Mouse (Mus musculus) kidney, adult 11 months (tissue): ENCODE data around the gene Adamts15.

ENCODE experiments used
- DNase-seq: peaks from one replicate; pipeline ENCODE4 v3.0.0; 2022

The Adamts15 gene

DNA sequence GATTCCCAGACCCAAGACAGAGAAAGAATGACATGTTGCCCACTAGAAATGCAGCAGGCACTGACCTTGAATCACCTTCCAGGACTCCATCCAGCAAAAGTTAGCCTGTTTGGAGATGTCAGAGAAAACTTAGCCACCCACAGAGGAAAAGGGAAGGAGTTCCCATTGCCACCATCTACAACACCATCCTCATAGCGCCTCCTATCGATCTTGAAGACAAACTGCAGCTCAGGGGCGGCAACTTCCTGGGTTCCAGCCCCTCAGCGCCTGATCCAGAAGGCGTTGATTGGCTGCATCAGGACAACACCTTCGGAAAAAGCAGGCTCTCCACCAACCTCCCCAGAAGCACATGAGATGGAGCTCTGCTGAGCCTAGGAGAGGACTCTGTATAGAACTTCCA lies 1.5 kb downstream of the Adamts15 start:
- DNase-seq, result no peak

- DNase-seq, result no peak
These were observed 2.6 kb downstream of the Adamts15 start for GRCm38 (mm10) chr9:30919686-30920085.

DNA sequence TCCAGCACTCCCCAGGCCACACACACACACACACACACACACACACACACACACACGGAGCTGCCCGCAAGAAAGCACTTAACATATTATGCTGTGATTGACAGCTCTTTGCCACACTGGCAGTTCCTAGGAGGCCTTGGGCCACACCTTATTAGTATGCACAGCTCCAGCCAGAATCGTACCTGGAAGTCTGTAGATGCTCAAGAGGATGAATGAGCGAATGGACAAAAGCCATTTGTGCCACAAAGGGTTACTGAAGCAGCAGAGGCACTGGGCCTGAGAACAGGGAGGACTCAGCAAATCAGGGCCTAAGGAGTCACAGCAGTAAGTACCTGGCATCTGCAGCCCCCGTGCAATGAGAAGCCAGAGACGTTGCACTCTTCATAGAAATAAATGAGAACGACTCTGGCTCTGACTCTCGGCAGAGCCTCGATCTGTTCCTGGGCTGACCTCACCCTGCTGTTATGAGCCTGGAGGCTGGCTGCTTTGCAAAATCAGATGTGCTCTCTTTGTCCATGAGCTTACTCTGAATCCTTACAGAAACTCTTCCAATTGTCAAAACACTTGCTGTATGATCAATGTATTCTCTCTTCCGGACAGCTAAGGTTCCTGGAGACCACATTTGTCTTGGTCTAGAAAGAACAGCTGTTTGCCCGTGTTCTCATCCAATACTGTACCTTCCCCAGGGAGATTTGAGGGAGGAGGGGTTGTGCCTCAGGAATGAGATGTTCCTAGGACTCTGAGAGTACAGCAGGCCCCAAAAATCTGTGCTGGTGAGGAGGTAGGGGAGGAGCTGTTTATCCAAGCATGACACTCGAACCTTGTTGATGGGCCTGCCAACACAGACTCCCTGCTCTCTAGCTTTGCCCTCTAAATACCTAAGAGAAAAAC lies 3.5 kb downstream of the Adamts15 start:
- no peak for DNase-seq

DNA sequence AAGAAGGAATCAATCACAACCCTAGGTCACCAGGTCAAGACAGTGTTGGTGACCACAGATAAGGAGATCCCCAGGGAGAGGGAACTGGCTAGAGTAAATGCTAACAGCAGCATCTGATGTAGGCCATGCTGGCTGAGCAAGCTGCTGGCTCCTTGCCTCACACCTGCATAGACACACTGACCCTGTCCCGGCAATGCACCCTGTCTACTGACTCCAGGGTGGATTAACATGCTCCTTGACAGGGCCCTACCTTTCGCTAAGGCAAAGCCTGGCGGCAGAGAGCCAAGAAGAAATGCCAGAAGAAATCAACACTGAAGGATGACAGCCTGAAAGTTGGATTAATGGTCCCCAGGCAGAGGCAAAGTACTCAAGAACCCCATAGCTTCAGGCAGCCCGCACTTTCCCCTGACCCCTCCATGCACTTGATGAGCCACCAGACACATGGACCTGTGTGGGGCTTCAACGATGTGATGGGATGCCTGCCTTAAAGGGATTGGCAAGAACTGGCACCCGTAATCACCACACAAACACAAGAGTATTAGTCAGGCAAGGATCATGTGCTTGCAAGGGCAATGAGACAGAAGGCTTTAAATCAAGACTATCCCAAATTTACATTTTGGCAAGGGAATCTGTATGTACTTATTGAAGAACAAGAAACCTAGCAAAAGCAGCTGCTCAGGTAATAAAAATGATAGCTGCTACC lies 5.8 kb downstream of the Adamts15 start:
- no peak for DNase-seq

DNA sequence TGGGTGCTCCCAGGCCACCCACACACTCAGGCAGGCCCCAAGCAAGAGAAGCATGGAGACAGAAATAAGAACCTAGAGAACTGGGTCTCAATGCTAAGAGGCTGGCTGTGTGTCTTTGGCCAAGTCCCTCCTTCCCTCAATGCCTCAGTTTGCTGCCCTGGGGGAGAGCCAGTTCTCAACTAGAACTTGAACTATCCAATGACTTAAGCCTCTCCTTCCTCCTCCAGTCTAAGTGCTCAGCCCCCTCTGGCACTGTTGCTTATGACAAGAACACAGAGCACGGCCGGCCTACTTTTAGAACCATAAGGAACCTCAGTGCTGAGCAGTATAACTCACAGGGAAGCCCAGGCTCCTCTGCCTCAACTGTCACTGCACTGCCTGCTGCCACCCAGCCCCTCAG lies 8.0 kb downstream of the Adamts15 start:
- no peak for DNase-seq

- peak; percentile 66 for DNase-seq
These were observed 8.8 kb downstream of the Adamts15 start for GRCm38 (mm10) chr9:30913429-30913828.

DNA sequence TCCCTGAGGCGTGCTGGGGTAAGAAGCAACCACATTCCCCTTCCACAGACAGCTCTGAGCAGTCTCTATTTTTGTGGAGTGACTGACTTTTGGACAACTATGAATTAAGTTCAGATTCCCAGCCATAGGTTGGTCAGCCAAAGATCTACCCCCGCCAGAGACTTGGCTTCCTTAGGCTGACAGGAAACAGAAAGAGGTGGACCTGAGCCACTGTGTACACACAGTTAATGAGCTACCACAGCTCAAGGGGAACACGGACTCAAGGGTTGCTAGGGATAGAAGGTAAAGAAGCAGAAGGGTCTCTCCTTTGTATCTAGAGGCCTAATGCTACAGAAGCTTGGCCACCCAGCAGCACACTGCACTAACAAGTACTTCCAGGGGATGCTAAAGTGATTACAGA lies 10.1 kb downstream of the Adamts15 start:
- no peak for DNase-seq

- no peak for DNase-seq
These were observed 11.8 kb downstream of the Adamts15 start for GRCm38 (mm10) chr9:30910491-30910890.

DNA sequence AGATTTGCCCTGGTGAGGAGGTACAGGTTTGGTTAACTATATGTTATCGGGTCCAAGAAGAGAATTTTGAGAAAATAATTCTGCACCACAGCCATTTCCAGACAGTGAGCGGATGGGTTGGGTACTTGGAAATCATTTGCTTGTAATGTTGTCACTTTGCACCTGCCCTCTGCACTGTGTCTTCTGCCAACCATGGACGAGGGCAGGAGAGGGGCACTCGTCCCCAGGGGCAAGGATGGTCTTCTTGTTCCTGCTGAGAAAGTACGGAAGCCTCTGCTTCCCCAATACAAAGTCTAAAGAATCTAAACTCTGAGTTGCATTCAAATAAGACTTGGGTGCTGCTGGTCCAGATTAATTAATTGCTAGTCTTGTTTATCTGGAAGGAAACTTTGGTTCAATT lies 13.3 kb downstream of the Adamts15 start:
- DNase-seq, result no peak

GRCm38 (mm10) chr9:30908296-30908690 lies 14.0 kb downstream of the Adamts15 start:
- no peak for DNase-seq

DNA sequence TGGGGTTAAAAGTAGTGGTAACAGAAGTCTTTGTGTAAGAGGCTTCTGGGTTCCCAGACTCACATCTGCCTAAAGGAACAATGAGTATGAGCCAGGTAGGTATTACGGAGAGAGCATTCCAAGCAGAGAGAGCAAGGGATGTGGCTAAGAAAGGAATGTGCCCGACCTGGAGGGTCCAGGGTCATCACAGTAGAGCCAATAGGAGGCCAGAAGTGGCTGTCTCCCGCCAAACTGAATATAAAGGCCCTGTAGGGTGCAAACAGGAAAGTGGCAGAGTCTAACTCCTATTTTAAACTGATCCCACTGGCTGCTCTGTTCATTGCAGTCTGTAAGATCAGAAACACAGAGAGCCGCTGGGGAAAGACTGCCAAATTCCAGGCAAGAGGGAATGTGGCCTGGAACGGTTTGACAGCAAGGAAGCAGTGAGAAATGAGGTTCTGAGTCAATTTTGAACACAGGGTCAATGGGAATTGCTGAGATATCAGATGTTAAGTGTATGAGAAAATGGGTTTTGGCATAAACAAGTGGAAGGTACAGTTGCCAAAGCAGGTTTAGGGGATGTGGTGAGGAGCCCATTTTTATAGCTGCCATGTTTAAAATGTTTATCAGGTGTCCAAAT lies 14.5 kb downstream of the Adamts15 start:
- DNase-seq, result no peak

DNA sequence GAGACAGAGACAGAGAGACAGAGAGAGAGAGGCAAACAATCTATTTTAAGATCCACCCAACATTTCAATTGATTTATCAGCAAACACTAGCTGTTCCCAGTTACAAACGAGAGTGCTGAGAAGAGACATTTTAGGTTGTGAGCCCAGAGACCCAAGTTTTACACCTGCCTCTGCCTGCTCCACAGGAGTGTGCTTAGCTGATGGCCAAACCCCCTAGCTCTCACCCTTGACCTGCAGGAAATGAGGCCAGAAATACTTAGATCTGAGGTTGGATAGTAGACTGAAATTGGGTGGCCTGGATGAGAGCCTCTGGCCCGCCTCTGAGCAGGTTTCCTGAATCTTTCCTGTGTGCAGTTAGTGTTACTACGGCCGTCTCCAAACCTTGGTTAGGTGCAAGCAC lies 15.8 kb downstream of the Adamts15 start:
- DNase-seq, result no peak

GRCm38 (mm10) chr9:30905861-30906260 lies 16.4 kb downstream of the Adamts15 start:
- no peak for DNase-seq

DNA sequence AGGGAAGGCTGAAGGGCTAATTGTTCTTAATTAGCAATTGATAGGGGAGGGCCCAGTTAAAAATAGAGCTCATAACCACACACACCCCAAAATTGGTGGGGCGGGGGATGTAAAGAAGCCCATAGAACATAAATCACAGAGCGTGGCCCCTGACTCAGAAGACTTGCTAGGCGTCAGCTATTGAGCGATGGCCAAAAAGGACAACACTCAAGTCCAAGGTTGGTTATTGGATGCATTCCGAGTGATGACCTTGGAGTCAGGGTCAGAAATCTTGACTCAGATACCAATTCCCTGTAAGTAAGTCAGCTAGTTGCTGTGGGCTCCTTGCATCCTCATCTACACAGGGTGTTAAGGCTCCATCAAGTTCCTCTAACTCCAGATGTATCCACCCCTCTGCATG lies 19.0 kb downstream of the Adamts15 start:
- DNase-seq, result no peak

DNA sequence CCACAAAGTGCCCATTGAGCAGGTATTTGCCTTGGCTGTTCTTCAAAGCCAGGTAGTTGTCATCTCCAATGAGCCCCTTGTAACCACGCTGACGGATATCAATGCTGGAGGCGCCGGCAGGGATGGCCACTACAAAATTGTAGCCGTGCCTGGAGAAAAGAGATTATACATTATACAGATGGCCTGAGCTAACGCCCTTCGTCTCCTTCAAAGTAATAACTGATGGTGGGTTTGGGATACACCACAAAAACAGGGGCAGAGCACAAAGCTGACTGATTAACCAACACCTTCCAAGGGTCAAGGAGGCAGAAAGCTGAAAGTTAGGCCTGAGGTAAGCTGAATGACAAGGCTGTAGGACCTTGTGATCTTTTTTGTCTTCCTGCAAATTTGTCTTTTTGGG lies 19.6 kb downstream of the Adamts15 start:
- no peak for DNase-seq

- DNase-seq, result no peak
These were observed 20.1 kb downstream of the Adamts15 start for GRCm38 (mm10) chr9:30902152-30902551.

GRCm38 (mm10) chr9:30897169-30897568 lies 25.1 kb downstream of the Adamts15 start:
- DNase-seq, result no peak

GRCm38 (mm10) chr9:30896752-30897151 lies 25.5 kb downstream of the Adamts15 start:
- peak; percentile 92 for DNase-seq

GRCm38 (mm10) chr9:30895618-30896017 lies 26.6 kb downstream of the Adamts15 start:
- DNase-seq, result peak; percentile 49

DNA sequence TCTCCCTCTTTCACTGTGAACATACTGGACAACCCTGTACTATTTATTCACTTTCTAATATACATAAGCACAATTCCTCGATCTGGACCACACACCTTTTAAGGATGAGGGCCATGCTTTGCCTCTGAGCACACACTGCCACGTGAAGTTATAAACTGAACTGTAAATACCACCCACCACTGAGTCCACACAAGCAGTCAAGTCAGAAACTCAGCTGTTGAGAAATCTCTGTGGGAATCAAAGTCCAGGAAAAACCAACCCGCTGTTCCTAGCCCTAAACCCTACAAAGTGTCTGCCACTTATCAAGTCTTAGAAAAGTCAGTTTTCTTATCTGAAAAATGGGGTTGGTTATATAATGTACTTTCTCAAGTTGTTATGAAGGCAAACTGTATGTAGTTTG lies 36.0 kb downstream of the Adamts15 start:
- no peak for DNase-seq

DNA sequence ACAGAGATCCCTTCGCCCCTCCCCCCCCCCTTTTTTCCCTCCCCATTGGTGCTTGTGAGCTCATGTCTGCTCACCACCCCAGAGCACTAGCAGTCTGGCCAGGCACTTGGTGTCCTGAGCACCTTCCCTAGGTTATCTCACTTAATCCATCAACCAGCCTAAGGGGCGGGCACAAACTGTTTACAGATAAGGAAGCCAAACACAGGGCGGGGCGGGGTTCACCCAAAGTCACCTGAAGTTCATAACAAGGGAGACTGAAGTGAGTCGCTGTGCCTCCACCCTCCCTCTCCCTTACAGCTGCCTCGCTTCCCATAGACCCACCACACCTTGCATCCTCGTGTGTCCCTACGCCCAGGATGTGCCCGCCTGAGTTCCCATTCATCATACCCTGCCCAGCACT lies 41.7 kb downstream of the Adamts15 start:
- DNase-seq, result no peak

DNA sequence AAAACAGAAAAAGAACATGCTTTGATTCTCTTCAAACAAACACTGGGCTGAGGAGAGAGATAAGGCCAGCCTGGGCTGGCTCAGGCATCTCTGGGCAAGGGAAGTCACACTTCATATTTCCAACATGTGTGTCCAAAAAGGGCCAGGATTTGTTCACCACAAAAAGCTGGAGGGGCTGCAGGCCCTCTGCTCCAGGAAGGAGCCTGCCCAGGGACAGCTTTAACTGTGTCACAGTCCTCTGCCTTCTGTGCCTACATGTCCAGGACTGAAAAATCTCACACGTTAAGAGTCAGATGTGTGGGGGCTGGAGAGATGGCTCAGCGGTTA lies 42.3 kb downstream of the Adamts15 start:
- DNase-seq, result no peak

GRCm38 (mm10) chr9:30879248-30879946 lies 42.9 kb downstream of the Adamts15 start:
- no peak for DNase-seq
